Mouse (Mus musculus) kidney, adult 10 weeks (tissue): ENCODE measurements around the gene Ssmem1. TPM values are rescaled to one million over a fixed set of nuclear protein-coding genes. Genes with fewer than 3 reads are reported as not detected.

Experiments used
- polyA plus RNA-seq: library from polyadenylated mRNA; stranded (reverse); fragments of 350-450 nt; fragmentation: Illumina TruSeq; extraction: RNeasy Lipid Tissue Mini Kit (QIAGEN cat#74804); gene quantifications from one replicate; pipeline ENCODE4 v1.2.3, GENCODE M21; 2014; ENCODE audit warnings: low read depth, low replicate concordance

Ssmem1 gene
- polyA plus RNA-seq = not detected

GRCm38 (mm10) chr6:30509265-30510239 lies at the start of gene Ssmem1, which contains the start of gene Tmem209:
Gene Ssmem1, plus strand, starts transcription at chr6:30509849.
Gene Tmem209, minus strand, starts transcription at chr6:30509783.

GRCm38 (mm10) chr6:30541009-30541799 lies 31.6 kb downstream of the Ssmem1 start, which contains the start of gene Cpa2:
Gene Cpa2, plus strand, starts transcription at chr6:30541582.

GRCm38 (mm10) chr6:30568069-30568468 lies 58.4 kb downstream of the Ssmem1 start, which contains the start of gene Cpa4:
Gene Cpa4, plus strand, starts transcription at chr6:30568369.

Other genes starting within 250 kb of the Ssmem1 start
- 41.8 TPM for gene Ube2h, start 205.3 kb upstream of the Ssmem1 start, polyA plus RNA-seq
- gene Zc3hc1, start 118.8 kb upstream of the Ssmem1 start, polyA plus RNA-seq = 1.7 TPM
- gene Klhdc10, start 108.0 kb upstream of the Ssmem1 start, polyA plus RNA-seq = 55.3 TPM
- gene Tmem209, start 66 bp upstream of the Ssmem1 start, polyA plus RNA-seq = 29.1 TPM
- gene Cpa2, start 31.7 kb downstream of the Ssmem1 start, polyA plus RNA-seq = not detected
- not detected for gene Cpa4, start 58.5 kb downstream of the Ssmem1 start, polyA plus RNA-seq
- gene Cpa5, start 101.2 kb downstream of the Ssmem1 start, polyA plus RNA-seq = not detected
- gene Cpa1, start 129.4 kb downstream of the Ssmem1 start, polyA plus RNA-seq = not detected
- gene Cep41, start 183.9 kb downstream of the Ssmem1 start, polyA plus RNA-seq = 5.0 TPM
- 2.8 TPM for gene Mest, start 213.7 kb downstream of the Ssmem1 start, polyA plus RNA-seq